8 mouse cellular contexts compared by ENCODE assay signal in genomic region chr12:76293192-76293591, GRCm38 (mm10). TPM values are rescaled to one million over a fixed set of nuclear protein-coding genes. Genes with fewer than 3 reads are reported as not detected.
DNase-seq lines count a peak whose midpoint lies in the region; ATAC-seq and TF ChIP-seq lines count a peak whose summit lies in the region.

No protein-coding gene starts in this region.

- intact Hi-C loops in heart, postnatal 36 days (cut with DNase I): loop anchor here (1.0 kb wide), 2 partner anchors 48 to 179 kb away; no protein-coding TSS in a partner anchor

- H3K27ac ChIP-seq in lung, postnatal 0 days (ENCODE audit: low read length): 0 out of 2 replicates have a peak overlapping the region, but pooled peaks have one; percentile 38

- peaks cover 4% of the 10 kb centered on the region; the same call in 1 of the 2 replicates for H3K36me3 ChIP-seq in lung, postnatal 0 days (ENCODE audit: insufficient read depth, low read length)

- peak; percentile 43; the same call in 1 of the 2 replicates for TF ChIP-seq EP300 in lung, postnatal 0 days (IDR thresholded peaks at IDR 0.05)

- H3K9me3 ChIP-seq in lung, postnatal 0 days (ENCODE audit: low read length): no peaks in the 10 kb centered on the region

- H3K4me1 ChIP-seq in lung, postnatal 0 days (ENCODE audit: insufficient read depth, low read depth, low read length): no peaks in the 10 kb centered on the region

- H3K4me2 ChIP-seq in lung, postnatal 0 days (replicated peaks; ENCODE audit: low read depth, low read length): no peak overlapping the region

- H3K9ac ChIP-seq in lung, postnatal 0 days (replicated peaks; ENCODE audit: low read depth): no peak overlapping the region

- no peak overlapping the region for H3K4me3 ChIP-seq in lung, postnatal 0 days (ENCODE audit: low read depth, low read length)

- 50% methylated on average over 7 of the region's 7 CpGs for WGBS in lung, postnatal 0 days

- peak; percentile 82 for ATAC-seq in lung, postnatal 0 days

- no peaks in the 10 kb centered on the region for H3K27me3 ChIP-seq in lung, postnatal 0 days (replicated peaks; ENCODE audit: insufficient read depth, low read length)

- peak; percentile 88 for TF ChIP-seq CTCF in lung, postnatal 0 days (IDR thresholded peaks at IDR 0.05)

- DNase-seq in gastrocnemius, adult 18-20 months (ENCODE audit: low spot score): peak; percentile 42
- DNase-seq in gastrocnemius, postnatal 25 days: no peak
- DNase-seq in urinary bladder, postnatal 14 days (ENCODE audit: low spot score): peak; percentile 72
- DNase-seq in urinary bladder, postnatal 10 days (ENCODE audit: low spot score): no peak
- peak; percentile 66 to 75 for DNase-seq in cerebellum, postnatal 36 days
- peak; percentile 74 to 78 for DNase-seq in heart, postnatal 36 days
- peak; percentile 78 for DNase-seq in lung, postnatal 0 days (ENCODE audit: low spot score)
- peak; percentile 51 to 77 for DNase-seq in spleen, postnatal 10 days (ENCODE audit: low spot score in 2 of 2)

RNA-seq across cellular contexts. Expression of gene Akap5, which starts 31.5 kb away (rescaled TPM):
- total RNA-seq in gastrocnemius, adult 18-20 months (2021): under 1 TPM; 0.28 to 0.30 TPM
- total RNA-seq in gastrocnemius, postnatal 25 days (2021): under 1 TPM; 0.46 to 0.78 TPM
- total RNA-seq in heart, postnatal 36 days (2021): 1 to 10 TPM; 1.7 to 2.2 TPM
- polyA plus RNA-seq in lung, postnatal 0 days (2015; fragmentation: Nextera tagmentation; extraction: Ambion mirVana): 84.2 and 108 TPM in 2 replicates

RNA-seq across cellular contexts. Expression of gene Mthfd1, which starts 38.1 kb away (rescaled TPM):
- 10 to 100 TPM; 31.3 to 35.1 TPM for total RNA-seq in gastrocnemius, adult 18-20 months (2021)
- total RNA-seq in gastrocnemius, postnatal 25 days (2021): 10 to 100 TPM; 28.0 to 30.2 TPM
- 10 to 100 TPM; 28.4 to 28.9 TPM for total RNA-seq in heart, postnatal 36 days (2021)
- 105 and 111 TPM in 2 replicates for polyA plus RNA-seq in lung, postnatal 0 days (2015; fragmentation: Nextera tagmentation; extraction: Ambion mirVana)

RNA-seq across cellular contexts. Expression of gene Tex21, which starts 46.6 kb away (rescaled TPM):
- not detected for total RNA-seq in gastrocnemius, adult 18-20 months (2021)
- total RNA-seq in gastrocnemius, postnatal 25 days (2021): not detected
- not detected for total RNA-seq in heart, postnatal 36 days (2021)
- polyA plus RNA-seq in lung, postnatal 0 days (2015; fragmentation: Nextera tagmentation; extraction: Ambion mirVana): not detected in 2 replicates

Comparison
In these comparisons a context has a peak if more than half of its experiments do, and no peak if none do; other contexts are left out.
1. DNase-seq: peak in gastrocnemius, adult 18-20 months (single experiment), urinary bladder, postnatal 14 days (single experiment), cerebellum, postnatal 36 days (2 of 2), heart, postnatal 36 days (2 of 2), lung, postnatal 0 days (single experiment) and spleen, postnatal 10 days (2 of 2); none in gastrocnemius, postnatal 25 days (single experiment) and urinary bladder, postnatal 10 days (single experiment).